Mouse (Mus musculus): ENCODE measurements around the gene Abr. TPM values are rescaled to one million over a fixed set of nuclear protein-coding genes. Genes with fewer than 3 reads are reported as not detected.

Abr gene
- polyA plus RNA-seq, 2 experiments = 39.7 to 67.5 TPM

GRCm38 (mm10) chr11:76557837-76558236 is 64.3 kb downstream of the Abr start:
- DNase-seq (ENCODE audit: low spot score) = no peak
- Histone ChIP-seq H3K9ac (ENCODE audit: low read depth, low read length, severe bottlenecking) (no peak overlapping the region), H3K4me2 (replicated peaks; ENCODE audit: low read depth, low read length, severe bottlenecking) (no peak overlapping the region), H3K9me3 (ENCODE audit: control insufficient read depth, low read length) (no peaks in the 10 kb centered on the region), H3K36me3 (ENCODE audit: control insufficient read depth, insufficient read depth, low read length) (no peaks in the 10 kb centered on the region), H3K27ac (replicated peaks; ENCODE audit: low read depth, low read length) (no peak overlapping the region), H3K4me3 (replicated peaks; ENCODE audit: low read length) (no peak overlapping the region), H3K4me1 (ENCODE audit: control insufficient read depth, insufficient read depth, low read length) (peaks cover 6% of the 10 kb centered on the region; the same call in 1 of the 2 replicates), H3K27me3 (ENCODE audit: control insufficient read depth, insufficient read depth, low read length) (no peaks in the 10 kb centered on the region)
- no peak for TF ChIP-seq POLR2A (IDR thresholded peaks at IDR 0.05; ENCODE audit: borderline replicate concordance, extremely low read depth, insufficient read depth, insufficient read length)
- no peak for ATAC-seq (ENCODE audit: low FRiP score, low read depth)
- WGBS = 43% methylated on average over 4 of the region's 4 CpGs

- Histone ChIP-seq H3K27me3 (ENCODE audit: control insufficient read depth, insufficient read depth, low read length) (no peaks in the 10 kb centered on the region), H3K27ac (replicated peaks; ENCODE audit: low read depth, low read length) (no peak overlapping the region), H3K4me1 (ENCODE audit: control insufficient read depth, insufficient read depth, low read length) (no peaks in the 10 kb centered on the region), H3K9ac (ENCODE audit: low read depth, low read length, severe bottlenecking) (no peak overlapping the region), H3K4me3 (replicated peaks; ENCODE audit: low read length) (no peak overlapping the region), H3K4me2 (replicated peaks; ENCODE audit: low read depth, low read length, severe bottlenecking) (no peak overlapping the region), H3K9me3 (ENCODE audit: control insufficient read depth, low read length) (no peaks in the 10 kb centered on the region), H3K36me3 (ENCODE audit: control insufficient read depth, insufficient read depth, low read length) (no peaks in the 10 kb centered on the region)
- whole genome bisulfite sequencing = 81% methylated on average over 4 of the region's 4 CpGs
- no peak for ATAC-seq (ENCODE audit: low FRiP score, low read depth)
- no peak for DNase-seq (ENCODE audit: low spot score)
- no peak for TF ChIP-seq POLR2A (IDR thresholded peaks at IDR 0.05; ENCODE audit: borderline replicate concordance, extremely low read depth, insufficient read depth, insufficient read length)
These were observed 73.9 kb downstream of the Abr start for GRCm38 (mm10) chr11:76548153-76548721.

- Histone ChIP-seq H3K27me3 (ENCODE audit: control insufficient read depth, insufficient read depth, low read length) (no peaks in the 10 kb centered on the region), H3K9ac (ENCODE audit: low read depth, low read length, severe bottlenecking) (no peak overlapping the region), H3K4me1 (ENCODE audit: control insufficient read depth, insufficient read depth, low read length) (no peaks in the 10 kb centered on the region), H3K36me3 (ENCODE audit: control insufficient read depth, insufficient read depth, low read length) (no peaks in the 10 kb centered on the region), H3K4me3 (replicated peaks; ENCODE audit: low read length) (no peak overlapping the region), H3K9me3 (ENCODE audit: control insufficient read depth, low read length) (no peaks in the 10 kb centered on the region), H3K4me2 (replicated peaks; ENCODE audit: low read depth, low read length, severe bottlenecking) (no peak overlapping the region), H3K27ac (replicated peaks; ENCODE audit: low read depth, low read length) (no peak overlapping the region)
- DNase-seq (ENCODE audit: low spot score) (no peak), ATAC-seq (ENCODE audit: low FRiP score, low read depth) (no peak)
- WGBS = 62% methylated on average over 5 of the region's 5 CpGs
- TF ChIP-seq POLR2A (IDR thresholded peaks at IDR 0.05; ENCODE audit: borderline replicate concordance, extremely low read depth, insufficient read depth, insufficient read length) = no peak
These were observed 74.7 kb downstream of the Abr start for GRCm38 (mm10) chr11:76547420-76547819.

- Histone ChIP-seq H3K4me3 (replicated peaks; ENCODE audit: low read length) (no peak overlapping the region), H3K9ac (ENCODE audit: low read depth, low read length, severe bottlenecking) (no peak overlapping the region), H3K4me2 (replicated peaks; ENCODE audit: low read depth, low read length, severe bottlenecking) (no peak overlapping the region), H3K4me1 (ENCODE audit: control insufficient read depth, insufficient read depth, low read length) (no peaks in the 10 kb centered on the region), H3K36me3 (ENCODE audit: control insufficient read depth, insufficient read depth, low read length) (no peaks in the 10 kb centered on the region), H3K27me3 (ENCODE audit: control insufficient read depth, insufficient read depth, low read length) (no peaks in the 10 kb centered on the region), H3K27ac (replicated peaks; ENCODE audit: low read depth, low read length) (no peak overlapping the region), H3K9me3 (ENCODE audit: control insufficient read depth, low read length) (no peaks in the 10 kb centered on the region)
- ATAC-seq (ENCODE audit: low FRiP score, low read depth) (no peak), DNase-seq (ENCODE audit: low spot score) (no peak)
- WGBS = 58% methylated on average over 4 of the region's 4 CpGs
- no peak for TF ChIP-seq POLR2A (IDR thresholded peaks at IDR 0.05; ENCODE audit: borderline replicate concordance, extremely low read depth, insufficient read depth, insufficient read length)
These were observed 75.7 kb downstream of the Abr start for GRCm38 (mm10) chr11:76546431-76546830.

GRCm38 (mm10) chr11:76543300-76543699 is 78.8 kb downstream of the Abr start:
- no peak for DNase-seq (ENCODE audit: low spot score)
- H3K36me3 ChIP-seq (ENCODE audit: control insufficient read depth, insufficient read depth, low read length) = no peaks in the 10 kb centered on the region
- H3K4me3 ChIP-seq (replicated peaks; ENCODE audit: low read length) = no peak overlapping the region
- TF ChIP-seq POLR2A (IDR thresholded peaks at IDR 0.05; ENCODE audit: borderline replicate concordance, extremely low read depth, insufficient read depth, insufficient read length) = no peak
- H3K9me3 ChIP-seq (ENCODE audit: control insufficient read depth, low read length) = no peaks in the 10 kb centered on the region
- ATAC-seq (ENCODE audit: low FRiP score, low read depth) = no peak
- no peaks in the 10 kb centered on the region for H3K4me1 ChIP-seq (ENCODE audit: control insufficient read depth, insufficient read depth, low read length)
- no peak overlapping the region for H3K4me2 ChIP-seq (replicated peaks; ENCODE audit: low read depth, low read length, severe bottlenecking)
- no peaks in the 10 kb centered on the region for H3K27me3 ChIP-seq (ENCODE audit: control insufficient read depth, insufficient read depth, low read length)
- 74% methylated on average over 5 of the region's 5 CpGs for WGBS
- H3K27ac ChIP-seq (replicated peaks; ENCODE audit: low read depth, low read length) = no peak overlapping the region
- no peak overlapping the region for H3K9ac ChIP-seq (ENCODE audit: low read depth, low read length, severe bottlenecking)

- Histone ChIP-seq H3K4me2 (replicated peaks; ENCODE audit: low read depth, low read length, severe bottlenecking) (no peak overlapping the region), H3K27ac (replicated peaks; ENCODE audit: low read depth, low read length) (no peak overlapping the region), H3K9me3 (ENCODE audit: control insufficient read depth, low read length) (no peaks in the 10 kb centered on the region), H3K9ac (ENCODE audit: low read depth, low read length, severe bottlenecking) (no peak overlapping the region), H3K4me1 (ENCODE audit: control insufficient read depth, insufficient read depth, low read length) (no peaks in the 10 kb centered on the region), H3K36me3 (ENCODE audit: control insufficient read depth, insufficient read depth, low read length) (no peaks in the 10 kb centered on the region), H3K27me3 (ENCODE audit: control insufficient read depth, insufficient read depth, low read length) (no peaks in the 10 kb centered on the region), H3K4me3 (replicated peaks; ENCODE audit: low read length) (no peak overlapping the region)
- TF ChIP-seq POLR2A (IDR thresholded peaks at IDR 0.05; ENCODE audit: borderline replicate concordance, extremely low read depth, insufficient read depth, insufficient read length) = no peak
- DNase-seq (ENCODE audit: low spot score) (peak; percentile 36), ATAC-seq (ENCODE audit: low FRiP score, low read depth) (no peak)
- 52% methylated on average over 1 of the region's 1 CpGs for WGBS
These were observed 81.1 kb downstream of the Abr start for GRCm38 (mm10) chr11:76540973-76541372.

Measured in limb, embryonic 14.5 days (tissue).